Mouse (Mus musculus): ENCODE measurements around the gene Usp54. TPM values are rescaled to one million over a fixed set of nuclear protein-coding genes. Genes with fewer than 3 reads are reported as not detected.
"Not testable (repeated sequence)": the region's sequence is repeated elsewhere in the genome, so short reads cannot be mapped to it uniquely, and the experiment has no call there.

Usp54 gene
- polyA plus RNA-seq, 1 experiment from 2014 or later: 0.58 TPM

- H3K9me3 ChIP-seq (ENCODE audit: low read length): no peaks in the 10 kb centered on the region
- H3K4me2 ChIP-seq (ENCODE audit: low read depth, low read length): no peak overlapping the region
- TF ChIP-seq CTCF (IDR thresholded peaks at IDR 0.05; ENCODE audit: low read depth) (no peak), EP300 (IDR thresholded peaks at IDR 0.05; ENCODE audit: low read depth) (no peak)
- no peaks in the 10 kb centered on the region for H3K27me3 ChIP-seq (ENCODE audit: insufficient read depth, low read length)
- H3K36me3 ChIP-seq (replicated peaks; ENCODE audit: insufficient read depth, low read length): no peaks in the 10 kb centered on the region
- H3K27ac ChIP-seq (ENCODE audit: low read depth): no peak overlapping the region
- no peak overlapping the region for H3K9ac ChIP-seq (replicated peaks)
- H3K4me1 ChIP-seq (ENCODE audit: insufficient read depth): peaks cover 5% of the 10 kb centered on the region
- peak; percentile 54; the same call in 1 of the 2 replicates for ATAC-seq
- H3K4me3 ChIP-seq (ENCODE audit: low read depth, low read length): no peak overlapping the region
- DNase-seq: no peak
Observed at GRCm38 (mm10) chr14:20646381-20646780, 5.5 kb upstream of the Usp54 start.

- Histone ChIP-seq H3K4me1 (ENCODE audit: insufficient read depth) (peaks cover 6% of the 10 kb centered on the region), H3K36me3 (replicated peaks; ENCODE audit: insufficient read depth, low read length) (no peaks in the 10 kb centered on the region), H3K27me3 (ENCODE audit: insufficient read depth, low read length) (no peaks in the 10 kb centered on the region), H3K9ac (replicated peaks) (no peak overlapping the region), H3K9me3 (ENCODE audit: low read length) (no peaks in the 10 kb centered on the region), H3K4me2 (ENCODE audit: low read depth, low read length) (no peak overlapping the region), H3K27ac (ENCODE audit: low read depth) (no peak overlapping the region), H3K4me3 (ENCODE audit: low read depth, low read length) (no peak overlapping the region)
- no peak for ATAC-seq
- TF ChIP-seq EP300 (IDR thresholded peaks at IDR 0.05; ENCODE audit: low read depth) (no peak), CTCF (IDR thresholded peaks at IDR 0.05; ENCODE audit: low read depth) (peak; percentile 54)
- WGBS (ENCODE audit: insufficient replicate concordance): 45% methylated on average over 3 of the region's 3 CpGs
- DNase-seq: no peak
Observed at GRCm38 (mm10) chr14:20645547-20645946, 4.7 kb upstream of the Usp54 start.

GRCm38 (mm10) chr14:20641438-20641875 lies 594 bp upstream of the Usp54 start:
- no peaks in the 10 kb centered on the region for H3K36me3 ChIP-seq (replicated peaks; ENCODE audit: insufficient read depth, low read length)
- H3K9ac ChIP-seq (replicated peaks): peak overlapping the region; percentile 94
- H3K27me3 ChIP-seq (ENCODE audit: insufficient read depth, low read length): no peaks in the 10 kb centered on the region
- WGBS (ENCODE audit: insufficient replicate concordance): 17% methylated on average over 10 of the region's 10 CpGs
- peak overlapping the region; percentile 97 for H3K27ac ChIP-seq (ENCODE audit: low read depth)
- peak overlapping the region; percentile 90 for H3K4me3 ChIP-seq (ENCODE audit: low read depth, low read length)
- H3K4me2 ChIP-seq (ENCODE audit: low read depth, low read length): peak overlapping the region; percentile 98
- peaks cover 12% of the 10 kb centered on the region for H3K4me1 ChIP-seq (ENCODE audit: insufficient read depth)
- no peak for ATAC-seq
- TF ChIP-seq EP300 (IDR thresholded peaks at IDR 0.05; ENCODE audit: low read depth) (no peak), CTCF (IDR thresholded peaks at IDR 0.05; ENCODE audit: low read depth) (no peak)
- no peak for DNase-seq
- H3K9me3 ChIP-seq (ENCODE audit: low read length): no peaks in the 10 kb centered on the region

- no peaks in the 10 kb centered on the region for H3K27me3 ChIP-seq (ENCODE audit: insufficient read depth, low read length)
- no peak for TF ChIP-seq CTCF (IDR thresholded peaks at IDR 0.05; ENCODE audit: low read depth)
- TF ChIP-seq EP300 (IDR thresholded peaks at IDR 0.05; ENCODE audit: low read depth): no peak
- peak overlapping the region; percentile 98 for H3K4me2 ChIP-seq (ENCODE audit: low read depth, low read length)
- ATAC-seq: peak; percentile 40
- DNase-seq: no peak
- WGBS (ENCODE audit: insufficient replicate concordance): 6% methylated on average over 16 of the region's 16 CpGs
- H3K27ac ChIP-seq (ENCODE audit: low read depth): peak overlapping the region; percentile 97
- no peaks in the 10 kb centered on the region for H3K9me3 ChIP-seq (ENCODE audit: low read length)
- no peaks in the 10 kb centered on the region for H3K36me3 ChIP-seq (replicated peaks; ENCODE audit: insufficient read depth, low read length)
- H3K4me1 ChIP-seq (ENCODE audit: insufficient read depth): peaks cover 12% of the 10 kb centered on the region
- peak overlapping the region; percentile 94 for H3K9ac ChIP-seq (replicated peaks)
- H3K4me3 ChIP-seq (ENCODE audit: low read depth, low read length): peak overlapping the region; percentile 90
Observed at GRCm38 (mm10) chr14:20639918-20640619, 794 bp downstream of the Usp54 start.

- no peak overlapping the region for H3K27ac ChIP-seq (ENCODE audit: low read depth)
- H3K9ac ChIP-seq (replicated peaks): no peak overlapping the region
- TF ChIP-seq CTCF (IDR thresholded peaks at IDR 0.05; ENCODE audit: low read depth) (no peak), EP300 (IDR thresholded peaks at IDR 0.05; ENCODE audit: low read depth) (no peak)
- H3K4me1 ChIP-seq (ENCODE audit: insufficient read depth): peaks cover 12% of the 10 kb centered on the region
- H3K9me3 ChIP-seq (ENCODE audit: low read length): no peaks in the 10 kb centered on the region
- no peaks in the 10 kb centered on the region for H3K36me3 ChIP-seq (replicated peaks; ENCODE audit: insufficient read depth, low read length)
- WGBS (ENCODE audit: insufficient replicate concordance): 72% methylated on average over 6 of the region's 6 CpGs
- DNase-seq (no peak), ATAC-seq (no peak)
- H3K4me2 ChIP-seq (ENCODE audit: low read depth, low read length): no peak overlapping the region
- H3K27me3 ChIP-seq (ENCODE audit: insufficient read depth, low read length): no peaks in the 10 kb centered on the region
- H3K4me3 ChIP-seq (ENCODE audit: low read depth, low read length): no peak overlapping the region
Observed at GRCm38 (mm10) chr14:20638702-20639101, 2.2 kb downstream of the Usp54 start.

- H3K36me3 ChIP-seq (replicated peaks; ENCODE audit: insufficient read depth, low read length): no peaks in the 10 kb centered on the region
- DNase-seq (no peak), ATAC-seq (no peak)
- no peak overlapping the region for H3K9ac ChIP-seq (replicated peaks)
- no peak overlapping the region for H3K27ac ChIP-seq (ENCODE audit: low read depth)
- no peak overlapping the region for H3K4me3 ChIP-seq (ENCODE audit: low read depth, low read length)
- H3K9me3 ChIP-seq (ENCODE audit: low read length): no peaks in the 10 kb centered on the region
- TF ChIP-seq EP300 (IDR thresholded peaks at IDR 0.05; ENCODE audit: low read depth) (no peak), CTCF (IDR thresholded peaks at IDR 0.05; ENCODE audit: low read depth) (no peak)
- H3K4me2 ChIP-seq (ENCODE audit: low read depth, low read length): no peak overlapping the region
- H3K27me3 ChIP-seq (ENCODE audit: insufficient read depth, low read length): no peaks in the 10 kb centered on the region
- H3K4me1 ChIP-seq (ENCODE audit: insufficient read depth): peaks cover 12% of the 10 kb centered on the region
- WGBS (ENCODE audit: insufficient replicate concordance): 61% methylated on average over 2 of the region's 2 CpGs
Observed at GRCm38 (mm10) chr14:20637818-20638574, 2.9 kb downstream of the Usp54 start.

- H3K4me1 ChIP-seq (ENCODE audit: insufficient read depth): peaks cover 12% of the 10 kb centered on the region
- WGBS (ENCODE audit: insufficient replicate concordance): 90% methylated on average over 3 of the region's 3 CpGs
- DNase-seq; H3K4me3 ChIP-seq (ENCODE audit: low read depth, low read length); H3K36me3 ChIP-seq (replicated peaks; ENCODE audit: insufficient read depth, low read length); H3K27me3 ChIP-seq (ENCODE audit: insufficient read depth, low read length); H3K9me3 ChIP-seq (ENCODE audit: low read length); H3K4me2 ChIP-seq (ENCODE audit: low read depth, low read length); ATAC-seq; H3K9ac ChIP-seq (replicated peaks); H3K27ac ChIP-seq (ENCODE audit: low read depth): not testable (repeated sequence)
Observed at GRCm38 (mm10) chr14:20636968-20637367, 3.9 kb downstream of the Usp54 start.
